13 mouse cellular contexts compared by ENCODE assay signal in genomic region chr14:92958138-92958537, GRCm38 (mm10).
DNase-seq lines count a peak whose midpoint lies in the region; ATAC-seq lines count a peak whose summit lies in the region.
"Had no signal": no experiment of that assay in that cellular context is flagged by ENCODE, and none has a peak within 500 bp of the region (broad histone marks: within the 10 kb centered on the region; RNA-seq: fewer than 3 reads in every experiment).

No protein-coding gene starts in this region.

- H3K4me1 ChIP-seq in hindbrain, embryonic 14.5 days (replicated peaks; ENCODE audit: control insufficient read depth, insufficient read depth, low read length), result no peaks in the 10 kb centered on the region
- H3K4me1 ChIP-seq in kidney, embryonic 15.5 days, result no peaks in the 10 kb centered on the region
- H3K4me1 ChIP-seq: heart, embryonic 10.5 days; liver, embryonic 13.5 days had no signal

- WGBS in hindbrain, embryonic 14.5 days, result 12% methylated on average over 2 of the region's 2 CpGs
- WGBS in kidney, embryonic 15.5 days, result 36% methylated on average over 2 of the region's 2 CpGs

- no peak overlapping the region for H3K4me3 ChIP-seq in hindbrain, embryonic 14.5 days (replicated peaks; ENCODE audit: low read length)
- H3K4me3 ChIP-seq in kidney, embryonic 15.5 days (replicated peaks), result no peak overlapping the region
- H3K4me3 ChIP-seq: erythroblast, embryonic 14.5 days; heart, embryonic 10.5 days; liver, embryonic 13.5 days; myocyte had no signal

- no peaks in the 10 kb centered on the region for H3K27me3 ChIP-seq in hindbrain, embryonic 14.5 days (ENCODE audit: control insufficient read depth, insufficient read depth, low read length)
- no peaks in the 10 kb centered on the region for H3K27me3 ChIP-seq in kidney, embryonic 15.5 days
- H3K27me3 ChIP-seq: liver, embryonic 13.5 days had no signal

- no peak overlapping the region for H3K27ac ChIP-seq in hindbrain, embryonic 14.5 days
- no peak overlapping the region for H3K27ac ChIP-seq in kidney, embryonic 15.5 days
- H3K27ac ChIP-seq: heart, embryonic 10.5 days; liver, embryonic 13.5 days had no signal

- H3K9ac ChIP-seq in hindbrain, embryonic 14.5 days, result no peak overlapping the region
- H3K9ac ChIP-seq in kidney, embryonic 15.5 days, result no peak overlapping the region
- H3K9ac ChIP-seq: liver, embryonic 13.5 days had no signal

- DNase-seq in embryo, embryonic 10.5 days (ENCODE audit: low spot score), result peak; percentile 23
- no peak for DNase-seq in embryo, embryonic 10 days (ENCODE audit: low spot score)
- peak; percentile 26 for DNase-seq in brain, adult 2 months (ENCODE audit: low read depth, low spot score)
- peak; percentile 21 to 54 for DNase-seq in cerebellum, postnatal 36 days
- peak; percentile 24 for DNase-seq in hindbrain, embryonic 14.5 days (ENCODE audit: low spot score)
- DNase-seq in spleen, adult 18-20 months, result no peak
- no peak for DNase-seq in B cell, adult 2 months
- DNase-seq: adrenal gland, postnatal 14 days; liver, embryonic 13.5 days had no signal

- no peaks in the 10 kb centered on the region for H3K36me3 ChIP-seq in hindbrain, embryonic 14.5 days (replicated peaks; ENCODE audit: control insufficient read depth, insufficient read depth)
- H3K36me3 ChIP-seq in kidney, embryonic 15.5 days, result no peaks in the 10 kb centered on the region
- H3K36me3 ChIP-seq: heart, embryonic 10.5 days; liver, embryonic 13.5 days had no signal

- peak; percentile 43; the same call in 1 of the 2 replicates for ATAC-seq in hindbrain, embryonic 14.5 days (ENCODE audit: low FRiP score)
- no peak for ATAC-seq in kidney, embryonic 15.5 days (replicated peaks; ENCODE audit: low FRiP score)

- H3K9me3 ChIP-seq in hindbrain, embryonic 14.5 days (ENCODE audit: control insufficient read depth, low read length), result no peaks in the 10 kb centered on the region
- H3K9me3 ChIP-seq in kidney, embryonic 15.5 days (replicated peaks), result no peaks in the 10 kb centered on the region
- H3K9me3 ChIP-seq: heart, embryonic 10.5 days; liver, embryonic 13.5 days had no signal

- H3K4me2 ChIP-seq in hindbrain, embryonic 14.5 days (replicated peaks), result no peak overlapping the region
- H3K4me2 ChIP-seq in kidney, embryonic 15.5 days, result no peak overlapping the region
- H3K4me2 ChIP-seq: liver, embryonic 13.5 days had no signal

Comparison
In these comparisons a context has a peak if more than half of its experiments do, and no peak if none do; other contexts are left out.
1. DNase-seq: peak in embryo, embryonic 10.5 days (single experiment), brain, adult 2 months (single experiment), cerebellum, postnatal 36 days (2 of 2) and hindbrain, embryonic 14.5 days (single experiment); none in embryo, embryonic 10 days (single experiment), spleen, adult 18-20 months (0 of 2) and B cell, adult 2 months (0 of 2).